Mouse (Mus musculus): ENCODE data around the gene Cacna1e. TPM values are rescaled to one million over a fixed set of nuclear protein-coding genes. Genes with fewer than 3 reads are reported as not detected.

Gene Cacna1e
- total RNA-seq, 2 experiments from 2014 or later: 213 to 233 TPM

DNA sequence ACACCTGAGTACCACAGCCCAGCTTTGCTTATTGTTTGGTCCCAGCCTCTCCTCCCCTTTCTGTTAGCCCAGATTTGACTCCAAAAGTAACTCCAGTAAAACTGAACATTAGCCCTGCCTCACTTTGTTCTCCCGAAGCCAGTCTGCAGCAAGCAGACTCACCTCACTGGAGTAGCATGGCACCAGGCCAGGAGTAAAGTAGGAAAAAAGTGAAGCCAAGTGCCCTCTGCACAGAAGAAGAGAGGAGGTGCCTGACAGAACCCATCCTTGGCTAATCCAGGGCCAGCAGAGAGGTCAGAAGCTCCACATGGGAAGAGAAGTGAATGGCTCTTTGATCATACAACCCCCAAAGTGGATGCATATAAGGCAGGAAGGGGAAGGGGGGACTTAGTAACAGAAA is 100.8 kb downstream of the Cacna1e start:
- DNase-seq: no peak

DNA sequence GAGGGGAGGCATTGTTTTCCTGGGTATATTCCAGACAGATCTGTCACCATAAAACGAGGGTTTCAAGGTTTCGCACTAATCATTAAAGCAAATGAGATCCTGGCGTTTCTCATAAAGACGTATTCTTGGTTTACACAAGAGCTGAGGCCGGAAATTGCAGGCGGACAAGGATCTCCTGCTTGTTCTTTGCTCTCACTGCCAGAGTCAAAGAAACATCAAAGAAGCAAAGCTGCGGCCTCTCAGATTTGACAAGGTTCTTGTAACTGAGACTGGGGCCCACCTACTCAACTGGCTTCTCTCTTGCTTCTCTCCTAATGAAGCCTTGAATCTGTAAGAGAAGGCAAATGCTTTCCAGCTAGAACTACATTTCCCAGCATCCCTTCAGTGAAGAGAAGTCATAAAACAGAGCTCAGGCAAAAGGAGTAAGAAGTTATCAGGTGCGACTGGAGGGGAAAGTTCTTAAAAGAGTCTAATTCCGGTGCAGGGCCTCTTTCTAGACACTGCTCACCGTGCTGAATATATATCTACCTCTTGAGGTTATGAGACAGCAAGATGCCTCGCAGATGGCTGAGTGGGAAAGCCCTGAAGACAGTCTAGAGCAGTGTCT is 104.3 kb downstream of the Cacna1e start:
- DNase-seq: no peak

DNA sequence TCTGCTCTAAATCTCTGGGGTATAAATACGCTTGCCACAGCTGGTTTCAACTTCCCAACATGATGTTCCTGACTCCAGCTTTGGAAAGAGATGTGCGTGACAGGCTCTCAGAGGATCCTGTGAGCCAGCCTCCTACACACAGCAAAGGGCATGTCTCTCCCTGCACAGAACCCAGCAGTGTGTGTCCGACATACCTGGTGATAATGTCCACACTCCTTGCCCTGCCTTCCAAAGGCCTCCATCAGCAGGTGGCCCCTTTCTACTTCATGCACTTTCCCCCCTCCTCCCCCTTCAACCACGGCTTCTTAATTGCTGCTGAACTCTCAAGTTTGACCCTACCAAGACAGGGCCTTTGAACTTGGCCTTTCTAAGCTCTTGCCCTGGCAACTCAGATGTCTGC is 108.0 kb downstream of the Cacna1e start:
- DNase-seq: no peak

DNA sequence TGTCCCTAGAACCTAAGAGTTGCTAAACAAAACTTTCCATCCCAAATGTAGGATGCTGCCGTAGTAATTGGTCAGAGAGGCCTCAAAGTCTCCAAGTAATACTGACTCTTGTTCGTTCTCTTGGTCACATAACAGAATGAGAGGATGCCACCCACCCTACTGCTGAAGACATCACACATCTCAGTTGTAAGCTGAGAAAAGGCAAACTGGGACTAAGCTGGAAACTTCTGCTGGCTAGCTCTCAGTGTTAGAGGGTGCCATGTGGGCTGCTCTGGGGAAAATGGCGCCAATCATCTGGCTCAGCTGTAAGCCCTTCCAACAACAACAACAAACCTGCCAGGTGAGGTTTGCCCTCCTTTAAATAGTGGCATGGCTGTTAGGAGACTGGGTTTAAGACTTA is 109.8 kb downstream of the Cacna1e start:
- no peak for DNase-seq

DNA sequence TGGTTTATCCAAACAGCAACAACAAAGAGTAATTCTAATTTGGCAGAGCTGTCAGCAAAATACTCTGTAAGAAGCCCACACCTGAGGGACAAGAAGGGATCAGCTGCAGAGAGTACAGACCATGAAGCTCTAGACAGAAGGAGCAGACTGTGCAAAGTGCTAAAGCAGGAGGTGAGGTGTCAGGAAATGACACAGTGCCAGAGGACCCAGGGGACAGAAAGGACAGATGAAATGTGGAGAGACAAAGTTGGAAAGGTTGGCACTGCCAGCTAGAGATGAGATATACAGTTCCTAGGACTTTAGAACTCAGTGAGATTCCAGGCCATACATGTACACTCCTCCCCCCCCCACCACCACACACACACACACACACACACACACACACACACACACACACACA is 113.2 kb downstream of the Cacna1e start:
- no peak for DNase-seq

DNA sequence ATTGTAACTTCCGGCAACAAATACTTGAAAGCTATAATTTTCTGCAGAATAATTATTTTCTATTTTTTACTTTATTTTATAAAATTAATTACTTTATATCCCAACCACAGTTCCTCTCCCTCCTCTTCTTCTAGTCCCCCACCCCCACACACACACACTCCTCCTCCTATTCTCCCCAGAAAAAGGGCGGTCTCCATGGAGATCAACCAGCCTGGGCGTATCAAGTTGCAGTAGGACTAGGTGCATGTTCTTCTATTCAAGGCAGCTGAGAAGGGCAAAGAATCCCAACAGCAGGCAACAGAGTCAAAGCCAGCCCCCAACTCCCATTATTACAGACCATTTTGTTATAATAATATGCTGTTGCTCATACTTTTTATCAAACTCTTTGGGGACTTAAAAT is 113.8 kb downstream of the Cacna1e start:
- DNase-seq: no peak

DNA sequence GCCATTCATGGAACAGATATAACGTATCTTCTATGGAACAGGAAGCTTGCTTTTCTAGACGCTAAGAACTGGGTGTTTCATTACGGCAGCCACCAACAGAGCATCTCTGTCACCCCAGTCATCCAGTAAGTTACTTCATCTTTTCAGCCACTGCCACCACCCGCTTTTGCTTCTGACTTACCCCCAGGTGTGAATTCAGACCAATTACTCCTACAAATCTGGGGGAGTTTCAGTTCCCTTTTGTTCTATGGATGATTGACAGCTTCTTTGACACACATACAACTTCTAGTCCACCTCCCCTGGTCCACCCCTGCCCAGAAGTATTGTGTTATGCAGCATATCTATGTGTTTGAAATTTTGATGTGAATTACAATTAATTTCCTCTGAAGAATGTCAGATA is 121.2 kb downstream of the Cacna1e start:
- no peak for DNase-seq

DNA sequence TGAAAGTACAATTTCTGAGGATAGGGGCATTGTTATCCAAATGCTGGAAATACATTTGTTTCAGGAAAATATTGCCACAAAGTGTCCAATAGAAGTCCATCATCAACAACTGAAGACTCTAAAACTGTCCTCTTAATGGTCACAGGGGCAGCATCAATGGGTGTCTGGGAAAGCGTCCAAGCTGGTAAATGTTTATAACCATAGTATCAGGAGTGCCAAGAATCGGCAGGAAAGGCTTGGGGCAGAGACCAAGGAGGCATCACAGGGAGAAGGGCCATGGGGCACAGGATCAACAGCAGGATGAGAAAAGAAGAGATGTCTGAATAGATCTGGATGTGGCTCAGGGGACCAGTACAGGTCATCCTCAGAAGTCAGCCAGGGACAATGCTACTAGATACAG is 132.2 kb downstream of the Cacna1e start:
- DNase-seq: no peak

DNA sequence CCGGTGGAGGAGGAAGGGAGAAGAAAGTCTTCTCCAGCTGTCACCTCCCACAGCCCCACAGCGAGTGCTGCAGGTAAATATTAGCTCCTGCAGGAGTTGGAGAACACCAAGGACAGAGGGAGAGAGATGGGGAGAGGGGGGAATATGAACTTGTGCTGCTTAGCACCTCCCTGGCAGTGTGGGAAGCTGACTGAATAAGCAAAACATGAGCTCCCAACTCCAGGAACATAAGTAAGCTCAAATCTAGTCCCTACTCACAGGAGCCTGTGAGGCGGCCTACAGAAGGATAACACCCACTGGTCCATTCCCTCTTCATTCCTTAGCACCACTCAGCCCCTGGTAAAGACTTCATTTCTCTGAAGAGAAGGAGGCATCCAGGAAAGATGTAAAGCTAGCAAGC is 135.8 kb downstream of the Cacna1e start:
- DNase-seq: no peak

DNA sequence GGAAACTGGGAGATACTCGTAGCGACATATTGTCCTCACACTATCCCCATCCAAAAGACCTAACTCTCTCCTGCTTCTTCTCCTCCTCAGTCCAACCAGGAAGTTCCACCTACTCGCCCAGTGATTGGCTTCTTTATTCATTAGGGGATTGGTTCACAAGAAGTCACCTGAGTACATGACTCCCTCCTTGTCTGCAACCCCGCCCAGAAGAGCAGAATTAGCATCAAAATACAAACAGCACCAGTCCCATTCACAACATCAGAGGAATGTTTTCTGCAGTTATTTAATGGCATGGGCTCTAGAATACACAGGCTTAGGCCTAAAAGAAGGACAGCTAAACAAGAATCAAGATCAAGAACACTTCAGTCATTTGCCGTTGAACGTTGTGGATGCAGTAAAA is 139.1 kb downstream of the Cacna1e start:
- DNase-seq: no peak

DNA sequence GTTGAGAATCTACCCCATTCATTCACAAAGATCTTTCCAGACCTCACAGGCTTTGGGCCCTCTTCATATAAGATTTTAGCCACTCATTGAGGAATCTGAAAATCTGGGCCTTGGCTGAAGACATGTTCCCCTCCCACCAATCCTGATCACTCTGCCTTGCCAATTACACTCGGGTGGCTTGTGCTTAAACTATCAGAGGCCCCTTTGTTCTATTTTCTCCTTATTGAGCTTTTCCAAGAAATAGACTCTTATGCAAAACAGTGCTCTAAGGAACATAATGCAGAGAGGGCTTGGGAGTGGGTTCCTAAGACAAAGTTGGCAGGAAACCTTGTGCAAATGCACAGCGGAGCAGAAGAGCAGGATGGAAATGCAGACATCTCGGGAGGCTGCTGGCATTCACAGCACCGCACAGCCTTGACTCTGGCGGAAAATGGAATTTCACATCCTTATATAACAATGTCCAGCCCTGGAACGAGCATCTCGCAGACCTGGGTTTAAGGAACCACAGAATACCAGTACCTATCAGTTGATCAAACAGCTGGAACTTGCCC is 153.8 kb downstream of the Cacna1e start:
- DNase-seq: peak in 1 of 2 experiments; percentile 41

DNA sequence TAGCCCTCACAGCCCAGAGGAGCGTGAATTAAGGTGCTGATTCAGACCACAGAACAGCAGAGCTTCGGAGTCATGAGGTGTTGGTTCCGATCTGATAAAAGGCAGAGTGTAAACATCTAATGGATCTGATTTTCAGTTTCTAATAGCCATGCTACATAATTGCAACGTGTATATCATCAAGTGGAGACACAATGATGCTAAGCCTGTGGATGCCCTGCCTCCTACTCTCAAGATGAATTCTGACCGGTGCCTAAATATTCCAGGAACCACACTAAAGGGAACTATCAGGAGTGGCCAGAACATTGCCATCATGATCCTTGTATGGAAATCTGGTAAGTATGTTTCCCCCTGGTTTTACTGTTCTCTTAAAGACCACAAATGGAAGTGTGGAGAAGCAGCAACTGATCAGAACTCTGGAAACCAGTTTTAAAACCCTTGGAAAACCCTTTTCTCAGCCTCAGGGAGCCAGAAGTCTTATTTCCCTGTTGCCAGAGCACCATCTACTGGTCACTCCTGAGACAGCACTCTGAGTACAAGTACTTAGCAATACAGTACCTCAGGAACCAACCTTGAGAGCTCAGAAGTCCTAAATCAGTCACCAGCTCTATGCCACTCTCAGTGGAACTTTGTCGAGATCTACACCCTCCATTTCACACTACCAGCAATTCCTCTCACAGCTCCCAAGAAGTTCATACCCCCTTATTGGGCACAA is 154.9 kb downstream of the Cacna1e start:
- DNase-seq: peak; percentile 71 to 80

DNA sequence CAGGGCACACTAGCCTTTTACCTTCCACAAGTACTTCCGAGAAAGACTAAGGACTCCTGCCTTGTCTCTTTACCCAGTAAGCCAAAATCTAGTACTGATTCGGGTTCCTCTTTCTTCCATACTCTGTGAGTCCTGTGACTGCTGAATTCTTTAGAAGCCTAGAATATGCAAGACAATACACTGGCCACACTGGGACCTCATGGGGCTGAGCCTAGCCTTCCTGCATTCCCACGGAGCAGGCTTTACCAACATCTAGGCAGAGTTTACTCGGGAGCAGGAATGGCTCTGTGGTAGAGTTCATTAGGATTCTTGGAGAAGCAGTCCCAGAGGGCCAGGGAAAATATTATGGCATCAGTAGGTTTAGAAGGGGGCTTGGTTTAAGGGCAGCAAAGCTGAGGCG is 155.6 kb downstream of the Cacna1e start:
- no peak for DNase-seq

DNA sequence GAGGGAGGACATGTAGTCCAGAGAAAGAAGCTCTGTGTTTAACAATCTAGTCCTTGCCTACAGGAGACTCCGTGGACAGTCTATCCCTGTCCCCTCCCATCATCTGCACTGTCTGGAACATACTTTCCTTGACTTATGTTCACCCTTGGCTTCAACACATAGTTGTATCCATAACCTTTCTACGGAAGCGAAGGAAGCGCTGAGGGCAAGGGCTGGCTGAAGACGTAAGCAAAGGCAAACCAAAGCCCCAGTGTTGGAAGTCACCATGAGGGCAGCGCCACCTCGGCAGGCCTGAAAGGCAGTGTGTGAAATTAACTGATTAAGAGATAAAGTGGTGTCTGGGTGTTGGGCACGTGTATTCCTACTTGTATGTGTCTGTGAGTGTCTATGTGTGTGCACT is 156.6 kb downstream of the Cacna1e start:
- DNase-seq: no peak

DNA sequence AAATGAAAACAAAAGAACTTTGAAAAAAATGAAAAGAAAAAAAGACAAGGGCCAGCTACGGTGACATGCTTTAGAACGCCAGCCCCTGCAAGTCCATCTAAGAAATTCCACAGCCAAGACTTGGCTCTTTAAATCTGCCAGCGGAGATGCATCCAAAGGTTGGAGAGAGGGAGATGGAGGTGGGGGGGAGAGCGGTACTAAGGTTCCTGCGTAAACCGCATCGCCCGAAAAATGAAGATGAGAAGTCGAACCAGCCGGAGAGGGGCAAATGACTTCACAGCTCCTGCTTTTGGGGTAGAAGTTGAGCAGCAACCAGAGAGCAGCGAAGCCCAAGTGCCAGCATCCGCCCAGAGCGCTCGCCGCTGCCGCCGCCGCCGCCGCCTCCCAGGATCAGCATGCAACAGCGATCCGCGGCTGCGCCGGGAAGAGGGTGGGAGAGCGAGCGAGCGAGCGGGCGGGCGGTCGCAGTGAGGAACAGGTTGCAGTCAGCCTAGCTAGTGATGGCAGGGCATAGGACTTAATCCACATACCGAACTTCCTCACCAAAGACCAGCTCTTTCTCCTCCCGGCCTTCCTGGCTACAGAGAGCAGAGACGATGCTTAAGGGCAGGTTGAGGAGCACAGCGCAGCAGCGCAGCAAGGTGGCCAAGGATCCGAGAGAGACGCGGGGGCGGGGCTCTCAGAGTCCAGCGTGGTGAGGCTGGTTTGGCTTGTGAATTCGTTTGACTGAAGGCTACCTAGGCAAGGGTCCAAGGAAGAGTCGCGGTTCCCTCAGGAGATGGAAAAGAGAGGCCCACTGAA is 157.7 kb downstream of the Cacna1e start:
- peak; percentile 66 to 69 for DNase-seq

DNA sequence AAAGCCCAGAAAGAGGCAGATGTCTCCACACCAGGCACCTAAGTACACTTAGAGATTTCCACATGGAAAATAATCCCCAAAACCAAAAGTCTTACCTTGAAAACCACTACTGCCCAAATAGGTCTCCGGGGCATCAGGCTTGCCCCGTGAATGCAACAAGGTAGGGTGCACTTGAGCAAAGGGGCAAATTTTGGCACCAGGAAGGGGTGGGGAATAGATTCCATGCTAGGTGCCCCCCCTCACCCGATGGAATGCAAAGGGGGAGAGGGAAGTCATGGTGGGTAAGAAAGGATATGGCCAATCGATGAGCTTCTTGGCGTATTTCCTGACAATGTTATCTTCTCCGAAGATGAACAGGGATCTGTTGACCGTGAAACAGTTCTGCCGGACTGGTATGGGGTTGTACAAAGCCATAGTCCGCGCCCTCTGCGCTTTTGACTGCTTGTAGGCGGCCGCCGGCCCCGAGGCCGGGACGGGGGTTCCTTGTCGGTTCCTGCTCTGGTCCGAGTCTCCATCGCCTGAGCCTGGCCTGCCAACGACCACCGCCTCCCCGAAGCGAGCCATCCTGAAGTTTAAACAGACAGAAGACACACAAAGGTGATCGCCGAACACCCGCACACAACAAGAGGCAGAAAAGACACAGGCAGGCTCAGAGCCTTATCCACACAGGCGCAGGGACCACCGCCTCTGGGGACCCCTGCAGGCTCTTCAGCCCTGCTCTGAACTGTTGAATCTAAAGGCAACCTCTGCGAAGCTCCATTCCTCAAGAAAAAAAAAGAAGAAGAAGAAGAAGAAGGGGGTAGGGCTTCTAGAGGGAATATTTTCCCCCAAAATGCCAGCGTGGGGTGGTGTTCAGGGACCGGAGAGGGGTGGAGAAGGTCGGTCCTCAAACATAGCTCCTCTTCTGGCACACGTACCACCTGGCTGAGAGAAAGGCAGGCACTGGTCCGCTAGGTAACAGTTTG is 158.7 kb downstream of the Cacna1e start:
- peak in 1 of 2 experiments; percentile 18 for DNase-seq

DNA sequence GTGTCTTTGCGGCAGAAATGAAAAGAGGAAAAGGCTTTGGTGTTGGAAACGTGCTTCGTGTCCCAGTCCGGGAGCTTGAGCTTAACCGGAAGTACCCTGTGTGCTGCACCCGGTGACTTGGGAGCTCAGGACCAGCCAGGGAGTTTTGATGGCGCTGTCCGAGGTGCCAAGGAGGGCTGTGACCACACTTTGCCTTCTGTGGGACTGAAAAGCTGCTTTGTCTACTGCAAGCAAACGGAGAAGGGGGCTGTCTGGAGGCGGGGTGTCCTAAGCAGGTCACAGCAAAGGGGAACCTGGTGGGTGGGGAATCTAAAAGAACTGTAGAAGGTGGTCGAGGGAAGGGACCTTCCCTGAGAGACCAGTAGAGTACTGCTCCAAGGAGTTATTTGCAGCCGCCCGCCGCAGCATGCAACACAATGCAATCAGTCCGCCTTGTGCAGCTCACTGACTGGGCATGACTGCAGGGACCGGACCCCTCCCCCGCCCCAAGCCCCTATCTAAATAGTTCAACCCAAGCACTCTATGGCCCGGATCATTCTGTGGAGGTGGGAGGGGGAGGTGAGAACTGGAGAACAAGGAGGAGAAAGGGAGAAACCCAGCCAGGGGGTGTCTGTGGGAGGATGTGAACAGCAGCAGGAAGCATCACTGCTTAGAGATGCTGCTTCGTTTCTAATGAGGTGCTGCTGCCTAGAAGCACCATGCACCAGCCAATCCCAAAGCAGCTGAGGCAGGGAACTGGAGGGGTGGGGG is 160.6 kb downstream of the Cacna1e start:
- DNase-seq: peak in 1 of 2 experiments; percentile 30

DNA sequence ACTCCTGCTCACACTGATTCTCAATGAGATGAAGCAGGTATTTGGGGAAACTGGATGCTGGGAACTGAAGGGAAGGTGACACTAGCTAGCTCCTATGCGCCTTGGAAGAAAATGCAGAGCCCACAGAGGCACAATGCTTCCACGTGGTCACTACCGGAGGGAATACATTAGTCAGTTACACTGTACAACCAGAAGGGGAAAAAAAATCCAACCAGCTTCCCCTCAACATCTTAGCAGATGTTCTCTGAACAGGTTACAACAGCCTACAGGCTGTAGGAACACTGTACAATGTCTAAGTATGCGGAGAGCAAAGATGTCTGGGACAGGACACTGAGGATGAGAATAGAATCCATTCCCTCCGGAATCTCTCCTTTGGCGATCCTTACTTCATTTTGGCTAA is 161.2 kb downstream of the Cacna1e start:
- no peak for DNase-seq

DNA sequence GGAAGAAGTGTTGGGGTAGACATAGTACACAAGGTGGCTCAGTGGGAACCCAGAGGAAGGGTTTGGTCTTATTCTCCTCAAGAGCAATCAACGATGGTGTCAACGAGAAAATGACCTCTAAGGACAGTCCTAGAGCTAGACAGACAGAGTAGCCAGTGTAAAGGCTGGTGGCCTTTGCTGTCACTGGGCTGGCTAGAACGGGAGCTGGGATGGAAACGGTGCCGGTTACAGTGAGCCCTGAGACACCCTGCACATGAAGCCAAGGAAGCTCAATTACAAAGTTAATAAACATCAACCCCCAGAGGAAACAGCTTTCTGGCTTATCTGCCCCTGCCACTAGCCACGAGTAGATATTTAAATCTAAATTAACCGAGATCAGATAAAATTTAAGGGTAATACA is 168.7 kb downstream of the Cacna1e start:
- DNase-seq: no peak

DNA sequence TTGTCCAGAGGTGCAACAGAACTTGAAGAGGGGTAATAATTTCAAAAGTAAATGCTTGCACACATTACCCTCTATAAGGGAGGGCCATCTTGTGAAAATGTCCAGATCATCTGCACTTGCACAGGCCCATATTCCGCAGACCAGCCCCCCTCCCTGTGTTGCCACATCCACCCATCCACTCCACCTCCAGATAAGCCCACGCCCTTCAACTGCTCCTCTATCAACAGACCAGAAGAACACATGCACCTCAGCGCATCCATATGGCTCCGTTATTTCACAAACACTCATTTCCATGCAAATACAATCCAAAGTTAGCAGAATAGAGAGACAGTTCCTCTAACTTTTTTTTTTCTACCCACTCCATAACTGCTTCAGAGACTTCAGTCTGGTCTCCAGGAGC is 171.6 kb downstream of the Cacna1e start:
- DNase-seq: peak; percentile 61 to 67

DNA sequence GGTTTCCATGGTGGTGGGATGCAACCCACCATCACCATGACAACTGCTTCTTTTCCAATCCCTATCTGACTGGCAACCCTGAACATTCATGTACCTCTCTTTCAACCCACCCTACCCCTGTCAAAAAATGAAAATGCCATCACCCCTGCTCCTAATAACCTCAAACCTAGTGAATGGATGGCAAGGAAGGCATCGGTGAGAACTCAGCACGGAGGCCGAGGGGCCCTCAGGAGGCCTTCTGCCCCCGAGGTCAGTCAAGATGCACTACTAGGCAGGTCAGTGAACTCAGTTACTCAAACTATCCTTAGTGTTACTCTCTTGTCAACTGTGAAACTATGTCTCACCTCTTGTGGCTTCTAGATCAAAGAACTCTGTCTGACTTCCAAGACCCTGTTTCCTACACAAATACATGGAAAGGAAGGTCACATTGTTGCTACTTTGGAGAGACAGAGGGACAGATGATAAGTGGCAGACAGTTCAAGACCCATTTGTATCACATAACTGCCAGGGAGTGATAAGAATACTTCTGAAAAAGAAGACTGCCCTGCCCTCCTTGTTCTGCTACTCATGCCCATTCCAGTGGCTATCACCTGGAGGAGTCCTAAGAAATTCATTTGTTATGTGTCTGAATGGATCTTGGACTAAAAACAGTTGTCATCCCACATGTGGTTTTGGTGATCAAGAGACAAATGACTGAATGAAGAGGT is 176.6 kb downstream of the Cacna1e start:
- DNase-seq: no peak

Data from layer of hippocampus, postnatal 36 days (tissue).